Mouse (Mus musculus) spleen, adult 12 weeks (tissue): ENCODE data around the gene Nav2.

Source experiments
- DNase-seq: peaks from one replicate; pipeline ENCODE4 v3.0.0; 2022; ENCODE audit warnings: low spot score

Nav2 gene

DNA sequence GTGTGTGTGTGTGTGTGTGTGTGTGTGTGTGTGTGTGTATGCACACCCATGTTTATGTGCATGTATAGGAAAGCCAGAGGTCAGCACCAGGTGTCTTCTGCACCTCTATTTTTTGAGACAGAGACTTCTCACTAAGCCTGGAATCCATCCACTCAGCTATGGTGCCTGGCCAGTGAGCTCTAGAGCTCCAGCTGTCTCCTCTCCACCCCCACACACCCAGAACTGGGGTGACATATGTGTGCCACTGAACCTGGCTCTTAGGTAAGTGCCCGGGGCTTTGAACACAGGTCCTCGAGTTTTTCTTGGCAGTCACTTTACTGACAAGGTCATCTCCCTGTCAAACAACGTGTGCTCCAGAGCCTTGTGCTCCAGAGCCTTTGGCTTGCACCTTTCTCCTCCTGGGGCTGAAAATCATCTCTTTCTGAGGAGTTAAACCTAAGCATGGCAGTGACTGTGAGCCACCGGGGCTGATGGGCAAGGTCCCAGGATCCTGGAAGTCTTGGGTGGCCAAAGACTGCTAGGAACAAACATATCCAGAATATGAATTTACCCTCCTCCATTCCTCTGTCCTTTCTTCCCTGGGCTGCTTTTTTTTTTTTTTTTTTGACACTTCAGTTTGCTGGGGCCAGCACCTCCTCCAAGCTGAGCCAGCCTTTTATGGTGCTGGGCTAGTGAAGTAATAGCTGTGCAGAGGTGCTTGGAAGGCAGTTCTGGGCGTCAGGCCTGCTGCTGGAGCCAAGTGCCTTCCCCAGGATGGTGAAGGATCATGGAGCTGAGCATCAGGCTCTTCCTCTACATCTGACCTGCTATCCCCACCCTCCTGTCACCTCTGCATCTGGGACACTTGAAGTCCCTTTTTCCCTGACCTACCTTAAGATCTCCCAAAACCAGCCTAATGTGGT lies 298.5 kb downstream of the Nav2 start:
- DNase-seq = no peak

DNA sequence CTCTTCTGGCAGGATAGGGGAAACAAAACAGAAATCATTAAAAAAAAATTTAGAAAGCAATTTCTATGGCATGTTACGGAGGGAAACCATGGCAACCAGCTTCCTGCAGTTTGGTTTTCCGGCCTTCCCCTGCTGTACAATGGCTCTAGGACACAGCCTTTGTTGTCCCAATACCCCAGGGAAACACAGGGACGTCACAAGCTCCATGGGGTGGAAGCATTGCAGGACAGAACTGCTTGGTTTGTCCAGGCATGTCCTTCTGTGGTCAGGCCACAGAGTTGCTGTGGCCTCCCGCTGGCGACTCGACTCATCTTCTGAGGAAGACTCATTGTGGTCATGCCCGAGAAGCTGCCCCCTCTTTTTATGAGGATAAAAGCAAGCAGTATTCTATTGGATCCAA lies 301.0 kb downstream of the Nav2 start:
- no peak for DNase-seq

DNA sequence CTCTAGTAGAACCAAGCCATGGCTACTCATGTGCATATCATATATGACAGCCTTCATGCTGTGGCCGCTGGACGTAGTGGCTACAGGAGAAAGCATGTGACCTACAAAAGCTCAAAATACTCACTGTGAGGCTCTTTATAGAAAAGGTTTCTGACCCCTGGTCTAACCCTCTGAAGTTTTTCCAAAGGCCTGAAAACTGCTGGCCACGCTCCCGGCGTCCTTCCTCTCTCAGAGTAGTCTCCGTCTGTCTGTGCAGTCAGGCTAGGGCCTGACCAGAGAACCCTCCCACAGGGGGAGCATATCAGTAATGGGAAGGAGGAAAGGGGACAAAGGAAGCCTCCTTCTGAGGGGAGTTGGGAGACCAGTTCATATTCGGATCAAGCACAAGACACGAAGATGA lies 302.2 kb downstream of the Nav2 start:
- DNase-seq = no peak

DNA sequence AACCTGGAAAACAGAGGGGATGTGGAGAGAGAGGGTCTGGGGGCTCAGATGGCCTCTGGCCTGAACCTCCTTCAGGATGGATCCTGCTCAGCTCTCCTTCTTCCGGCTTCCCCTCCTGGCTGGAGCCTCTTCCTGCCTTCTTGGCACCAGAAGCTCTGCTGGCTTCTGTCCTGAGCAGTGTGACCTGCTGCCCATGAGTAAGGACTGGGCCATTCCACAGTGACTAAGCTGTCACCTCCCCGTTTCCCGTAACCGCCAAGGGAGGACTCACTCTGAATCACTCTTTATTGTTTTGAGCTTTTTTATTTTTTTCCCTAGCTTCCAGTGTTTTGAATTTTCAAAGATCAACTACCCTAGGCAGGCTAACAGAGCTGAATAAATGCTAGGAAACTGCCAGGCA lies 304.5 kb downstream of the Nav2 start:
- DNase-seq = no peak

DNA sequence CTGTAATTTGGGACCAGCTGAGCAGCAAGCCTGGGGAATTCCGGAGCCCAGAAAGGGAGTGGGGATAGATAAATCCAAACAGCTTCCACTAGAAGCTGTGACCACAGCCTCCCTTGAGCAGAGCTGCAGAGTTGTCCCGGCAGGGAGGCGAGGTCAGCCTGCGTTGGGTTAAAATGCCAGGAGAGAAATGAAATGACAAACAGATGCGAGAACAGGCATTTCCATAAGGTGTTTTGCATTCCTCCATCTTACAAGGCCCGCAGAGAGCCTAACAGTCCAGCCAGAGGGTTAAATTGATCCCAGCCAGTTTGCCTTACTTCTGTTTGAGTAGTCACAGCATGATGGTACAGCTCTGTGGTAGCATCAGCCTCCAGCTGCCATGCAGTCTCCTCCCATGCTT lies 309.3 kb downstream of the Nav2 start:
- DNase-seq = no peak

DNA sequence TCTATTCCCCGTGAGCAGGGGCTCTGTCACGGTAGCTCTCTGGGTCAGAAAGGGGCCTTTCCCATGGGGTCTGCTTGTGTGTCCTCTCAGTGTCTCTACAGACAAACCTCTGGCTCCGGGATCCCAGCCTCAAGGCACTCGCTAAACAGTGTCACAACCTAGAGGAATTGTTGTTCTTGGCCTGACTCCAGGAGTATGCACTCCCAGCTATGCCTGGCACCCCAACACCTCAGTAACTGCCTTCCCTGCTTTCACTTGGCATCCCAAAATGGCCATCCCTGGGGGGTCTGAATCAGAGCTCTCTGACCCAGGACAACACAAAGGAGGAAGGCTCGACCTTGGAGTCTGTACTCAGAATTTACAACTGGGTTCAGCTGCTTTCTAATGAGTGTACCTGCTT lies 317.2 kb downstream of the Nav2 start:
- no peak for DNase-seq

DNA sequence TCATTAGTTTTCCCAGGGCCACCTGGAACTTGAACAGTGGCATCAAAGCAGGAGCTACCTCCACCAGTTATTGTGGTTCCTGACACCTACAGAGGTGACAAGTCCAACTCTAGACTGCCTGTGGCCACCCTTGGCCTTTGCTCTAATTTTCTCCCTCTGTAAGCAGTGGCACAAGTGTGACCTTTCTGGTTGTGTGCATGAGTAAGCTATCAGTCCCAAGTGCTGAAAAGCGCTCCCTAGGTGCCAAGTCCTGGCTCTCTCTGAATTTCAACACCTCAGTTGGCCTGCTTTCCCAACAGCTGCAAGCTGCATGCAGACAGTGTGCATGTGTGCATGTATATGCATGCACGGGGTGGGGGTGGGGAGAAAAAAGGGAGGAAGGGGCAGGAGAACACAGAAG lies 324.5 kb downstream of the Nav2 start:
- DNase-seq = no peak

DNA sequence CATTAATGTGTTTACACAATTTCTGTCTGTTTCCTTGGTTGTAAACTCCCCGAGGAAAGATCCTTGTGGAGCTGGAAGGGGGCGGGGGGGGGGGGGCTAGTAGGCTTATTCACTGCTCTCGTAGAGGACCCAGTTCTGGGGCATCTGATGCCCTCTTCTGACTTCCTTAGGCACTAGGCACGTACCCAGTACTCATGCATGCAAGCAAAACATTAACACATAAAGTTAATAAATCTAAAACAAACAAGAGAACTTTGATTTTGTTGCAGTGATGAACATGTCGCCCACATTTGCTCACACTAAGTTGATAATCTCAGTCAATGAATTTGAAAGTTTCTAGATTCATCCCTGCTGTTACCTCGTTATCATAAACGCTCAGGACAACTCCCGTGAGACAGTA lies 325.8 kb downstream of the Nav2 start:
- no peak for DNase-seq

DNA sequence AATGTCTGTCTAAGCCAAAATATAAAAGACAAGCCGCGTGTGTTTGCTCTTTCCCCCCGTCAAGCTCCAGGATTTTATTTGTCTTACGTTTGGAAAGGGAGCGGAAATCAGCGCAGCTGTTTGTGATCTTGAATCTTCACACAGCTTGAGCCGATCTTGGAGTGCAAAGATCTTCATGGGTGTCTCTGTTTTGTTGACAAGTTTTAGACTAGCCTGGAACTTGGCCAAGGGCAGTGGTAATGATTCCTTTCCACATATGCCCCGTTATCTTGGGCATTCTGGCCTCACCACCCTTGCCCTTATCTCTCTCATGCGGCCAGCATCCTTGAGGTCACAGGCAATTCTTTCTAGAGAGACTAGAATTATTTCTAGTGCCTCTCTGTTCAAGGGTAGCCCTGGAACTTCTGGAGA lies 326.8 kb downstream of the Nav2 start:
- DNase-seq = no peak

DNA sequence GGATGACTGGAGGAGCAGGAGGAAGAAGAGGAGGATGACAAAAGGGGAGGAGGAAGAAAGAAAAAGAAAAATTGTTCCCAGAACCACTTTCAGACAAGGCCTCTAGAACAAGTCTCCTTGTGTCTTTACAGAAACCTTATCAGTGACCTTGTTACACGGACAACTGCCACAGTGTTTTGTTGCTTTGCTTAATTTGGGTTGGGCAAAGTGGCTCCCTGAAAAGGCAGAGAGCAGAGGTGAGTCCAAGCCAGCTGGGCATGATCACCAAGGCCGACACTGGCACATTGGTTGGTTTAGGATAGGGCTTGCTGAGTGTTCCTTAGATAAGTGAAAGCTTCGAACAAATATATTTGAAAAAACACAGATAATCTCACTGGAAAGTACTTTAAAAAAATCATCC lies 327.3 kb downstream of the Nav2 start:
- DNase-seq = no peak

DNA sequence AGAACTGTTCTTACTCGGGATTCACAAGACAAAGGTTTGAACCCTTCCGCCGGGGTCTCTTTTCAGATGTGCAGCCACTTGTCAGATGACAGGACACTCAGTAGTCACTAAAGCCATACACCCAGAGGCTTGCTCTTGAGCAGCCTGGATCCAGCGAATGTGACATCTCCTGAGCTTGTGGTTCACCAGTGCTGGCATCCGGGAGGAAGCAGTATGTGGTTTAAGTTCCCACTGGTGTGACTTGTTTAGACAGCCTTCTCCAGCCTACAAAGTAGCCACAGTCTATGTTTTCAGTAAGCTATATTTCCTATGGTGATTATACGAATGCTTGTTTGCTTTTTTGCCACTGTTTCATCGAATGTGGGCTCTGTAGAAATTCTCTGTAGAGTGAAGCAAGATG lies 331.9 kb downstream of the Nav2 start:
- no peak for DNase-seq

DNA sequence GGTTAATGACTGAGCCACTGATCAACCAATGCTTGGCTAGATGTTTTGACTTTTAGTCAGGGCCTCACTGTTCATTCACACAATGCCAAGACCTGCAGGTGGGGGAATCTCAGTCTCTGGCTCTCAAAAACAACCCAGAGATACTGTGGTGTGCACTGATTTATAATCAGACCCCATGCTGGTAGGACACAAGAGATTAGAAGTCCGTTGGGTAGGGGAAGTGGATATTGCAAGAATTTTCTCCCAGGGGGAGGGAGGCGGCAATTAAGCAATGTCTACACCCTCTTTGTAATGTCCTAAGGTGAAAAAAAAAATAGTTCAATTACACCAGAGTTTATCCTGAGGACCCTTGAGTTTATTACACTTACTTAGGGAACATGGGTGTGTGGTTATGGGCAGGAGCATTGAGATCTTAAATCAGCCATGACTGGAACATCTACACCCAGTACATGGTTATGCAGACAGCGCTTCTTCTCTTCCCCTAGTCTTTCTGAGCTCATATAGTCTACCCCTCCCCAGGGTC lies 332.8 kb downstream of the Nav2 start:
- DNase-seq = no peak

DNA sequence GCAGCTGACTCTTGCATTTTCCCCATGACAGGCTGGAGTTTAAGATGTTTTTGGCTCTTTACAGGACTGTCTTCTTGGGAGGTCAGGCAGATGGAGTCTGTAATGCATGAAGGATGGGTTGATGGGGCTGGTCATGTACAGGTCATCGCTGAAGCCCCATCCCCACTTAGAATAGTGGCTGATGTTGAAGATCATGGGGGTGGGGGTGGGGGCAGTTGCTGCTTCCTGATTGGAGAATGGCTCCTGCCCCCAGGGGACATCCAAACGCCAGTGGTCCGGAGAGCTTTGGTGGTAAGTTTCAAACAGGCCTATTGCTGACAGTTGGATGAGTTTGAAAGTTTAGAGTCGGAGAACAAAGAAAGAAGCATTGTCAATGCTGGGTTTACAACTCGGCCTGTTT lies 333.7 kb downstream of the Nav2 start:
- no peak for DNase-seq

DNA sequence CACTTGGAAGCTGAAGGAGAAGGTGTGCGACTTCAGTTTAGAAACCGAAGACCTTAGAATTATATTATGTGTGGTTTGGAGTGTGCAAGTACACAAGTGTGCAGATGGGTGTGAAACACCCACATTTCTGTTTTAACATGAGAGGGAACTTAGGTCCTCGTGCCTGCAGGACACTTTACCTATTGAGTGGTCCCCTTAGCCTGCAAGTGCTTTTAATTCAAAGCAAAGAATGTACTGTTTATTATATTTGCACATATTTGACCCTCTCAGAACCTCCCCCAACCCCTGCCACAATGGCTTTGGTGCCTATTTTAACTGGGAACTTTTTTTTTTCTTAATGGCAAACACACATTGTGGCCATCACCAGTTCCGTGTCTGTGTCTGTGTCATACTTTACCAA lies 334.6 kb downstream of the Nav2 start:
- DNase-seq = no peak

DNA sequence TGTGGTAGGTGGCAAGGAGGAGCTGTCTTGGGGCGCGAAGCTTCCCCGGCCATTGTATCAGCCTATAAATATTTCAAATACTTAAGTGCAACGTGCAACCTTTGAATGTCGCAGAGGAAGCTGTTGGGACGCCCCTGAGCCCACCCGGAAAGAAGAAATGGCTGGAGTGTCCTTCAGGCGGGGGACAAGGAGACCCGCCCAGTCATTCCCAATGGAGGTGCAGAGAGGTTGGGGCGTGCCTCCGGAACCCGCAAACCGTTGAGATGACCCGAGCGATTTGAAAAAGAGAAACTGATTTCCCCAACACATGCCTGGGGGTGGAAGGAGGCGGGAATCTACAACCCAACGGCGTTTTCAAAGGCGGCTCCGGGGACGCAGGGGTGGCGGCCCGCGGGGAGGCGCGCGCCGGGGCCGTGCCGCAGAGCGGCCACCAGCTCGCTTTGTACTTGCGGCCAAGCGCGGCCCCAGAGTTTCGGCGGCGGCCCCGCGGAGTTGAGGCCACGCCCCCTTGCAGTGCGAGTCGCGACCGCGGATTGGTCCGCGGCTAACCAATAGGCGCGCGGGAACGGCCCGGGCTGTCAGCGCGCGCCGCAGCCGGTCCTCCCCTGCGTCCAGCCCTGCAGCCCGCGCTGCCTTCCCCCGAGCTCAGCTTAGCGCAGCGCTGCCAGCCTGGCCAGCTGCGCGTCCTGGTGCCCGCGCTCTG lies 337.2 kb downstream of the Nav2 start:
- peak; percentile 62 for DNase-seq

DNA sequence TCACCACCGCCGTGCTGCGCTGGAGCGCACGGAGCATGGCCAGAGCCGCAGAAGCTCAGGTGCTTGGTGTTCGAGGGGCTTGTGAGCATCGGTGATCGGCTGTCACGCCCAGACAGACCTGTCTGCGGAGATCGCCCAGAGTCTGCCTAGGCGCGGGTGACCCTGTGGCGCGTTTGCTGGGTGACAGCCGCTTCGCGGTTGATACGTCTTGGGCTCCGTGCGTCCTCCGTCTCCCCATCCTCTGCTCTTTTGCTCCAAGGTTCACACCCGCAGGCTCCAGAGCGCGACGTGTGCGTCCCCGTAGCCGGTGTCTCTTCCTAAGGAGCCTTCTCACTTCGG lies 337.7 kb downstream of the Nav2 start:
- DNase-seq = no peak

DNA sequence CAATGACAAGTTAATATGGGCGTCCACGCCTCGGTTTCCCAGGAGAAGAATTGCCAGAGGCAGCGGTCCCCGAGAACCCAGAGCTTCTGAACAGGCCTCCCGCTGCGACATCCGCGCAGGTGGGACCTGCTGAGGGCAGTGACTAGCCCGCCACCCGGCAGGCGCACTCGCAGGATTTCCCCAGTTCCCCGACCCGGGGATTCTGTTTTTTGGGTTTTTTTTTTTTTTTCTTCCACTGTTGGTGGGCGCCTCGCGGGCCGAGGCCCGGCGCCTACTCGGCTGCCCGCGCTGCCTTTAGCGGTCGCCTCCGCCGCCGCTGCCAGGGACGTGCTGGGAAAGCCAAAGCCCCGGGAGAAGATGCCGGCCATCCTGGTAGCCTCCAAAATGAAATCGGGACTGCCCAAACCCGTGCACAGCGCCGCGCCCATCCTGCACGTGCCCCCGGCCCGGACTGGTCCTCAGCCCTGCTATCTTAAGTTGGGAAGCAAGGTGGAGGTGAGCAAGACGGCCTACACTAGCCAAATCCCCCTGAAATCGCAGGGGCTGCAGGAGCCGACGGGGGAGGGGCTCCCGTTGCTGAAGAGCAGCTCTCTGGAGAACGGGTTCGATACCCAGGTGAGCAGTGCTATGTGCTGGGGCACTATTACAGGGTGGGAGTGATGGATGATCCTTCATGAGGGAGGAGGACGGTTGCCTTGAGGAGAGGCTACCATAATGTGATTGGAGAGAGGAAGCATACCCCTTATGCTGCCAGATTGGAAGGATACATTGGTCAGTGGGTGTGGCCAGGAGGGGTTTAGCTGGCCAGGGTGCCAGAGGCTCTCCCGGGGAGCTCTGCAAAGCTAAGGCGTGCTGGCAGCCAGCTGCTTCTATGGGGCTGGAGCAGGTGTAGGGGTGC lies 338.3 kb downstream of the Nav2 start:
- DNase-seq = no peak

DNA sequence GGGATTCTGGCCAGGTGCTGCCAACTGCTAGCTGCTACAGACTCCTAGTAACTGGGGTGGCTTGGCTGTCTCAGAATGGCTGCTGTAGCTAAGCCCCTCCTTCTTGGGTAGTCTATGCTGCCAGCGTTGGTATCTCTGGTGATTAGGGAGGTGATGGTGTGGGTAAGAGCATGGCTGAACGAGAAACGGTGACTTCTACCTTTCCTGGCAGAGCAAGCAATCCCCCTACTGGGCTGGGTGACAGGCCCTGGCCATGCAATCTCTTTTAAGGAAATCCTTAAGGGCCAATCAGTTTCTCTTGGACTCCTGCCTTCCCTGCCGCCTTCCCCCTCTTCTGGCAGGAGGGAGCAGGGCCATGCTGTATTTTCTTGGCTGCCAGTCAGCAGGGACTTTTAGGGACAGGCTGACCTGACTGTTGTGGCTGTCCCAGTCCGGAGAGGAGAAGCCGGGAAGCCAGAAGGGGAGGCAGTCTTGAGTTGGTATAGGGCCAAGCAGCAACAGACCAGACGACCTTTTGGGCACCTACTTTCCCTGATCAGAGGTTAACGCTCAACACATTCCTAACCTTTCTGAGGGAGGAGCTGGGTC lies 339.3 kb downstream of the Nav2 start:
- DNase-seq = no peak

DNA sequence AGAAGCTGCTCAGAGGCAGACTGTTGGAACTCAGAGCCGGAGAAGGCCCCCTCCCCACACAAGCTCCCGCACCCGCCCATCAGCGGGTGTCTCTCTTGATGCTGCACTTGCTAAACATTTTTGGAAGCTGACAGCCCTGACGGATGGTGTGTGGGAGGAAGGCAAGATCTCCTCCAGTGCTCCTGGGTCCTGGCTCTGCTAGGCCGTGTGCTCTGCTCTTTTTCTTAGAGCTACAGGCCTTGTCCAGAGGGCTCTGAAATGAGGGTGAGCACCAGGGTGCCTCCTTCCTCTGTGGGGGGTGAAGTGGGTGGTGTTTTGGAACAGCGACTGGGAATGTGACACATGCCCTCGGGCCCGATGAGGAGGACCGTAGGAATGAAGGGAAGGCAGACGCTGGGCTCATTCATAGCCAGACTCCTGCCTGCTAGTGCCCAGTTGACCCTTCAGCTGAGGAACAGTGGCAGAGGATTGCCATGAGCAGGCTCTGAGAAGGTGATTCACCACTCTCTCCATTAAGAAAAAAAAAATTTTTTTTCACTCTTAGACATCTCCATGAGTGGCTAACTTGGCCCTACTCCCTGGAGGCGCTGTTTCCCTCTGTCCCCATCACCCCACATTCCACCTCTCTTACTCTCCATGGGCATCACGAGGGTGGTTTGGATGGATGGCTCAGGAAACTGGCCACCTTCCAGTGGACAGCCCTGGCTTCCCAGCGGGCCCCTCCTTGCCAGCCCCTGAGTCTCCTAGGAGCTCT lies 340.0 kb downstream of the Nav2 start:
- DNase-seq = no peak

DNA sequence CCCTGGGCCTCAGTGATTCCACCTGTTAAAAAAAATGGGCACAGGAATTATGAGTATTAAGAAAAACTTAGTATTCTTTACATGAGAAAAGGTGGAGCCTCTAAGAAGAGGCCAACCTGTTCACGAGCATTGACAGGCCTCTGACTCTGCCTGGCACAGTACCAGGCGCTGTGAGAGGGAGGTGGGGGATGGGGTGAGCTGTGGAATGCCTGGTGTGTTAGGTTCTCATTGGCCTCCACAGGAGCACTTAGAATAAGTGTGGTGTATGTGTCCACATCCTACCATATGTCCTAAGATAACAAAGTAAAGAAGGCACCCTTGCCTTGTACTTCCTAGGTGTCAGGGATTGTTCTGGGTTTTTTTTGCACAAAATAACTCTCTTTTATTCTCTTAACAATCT lies 340.9 kb downstream of the Nav2 start:
- no peak for DNase-seq

DNA sequence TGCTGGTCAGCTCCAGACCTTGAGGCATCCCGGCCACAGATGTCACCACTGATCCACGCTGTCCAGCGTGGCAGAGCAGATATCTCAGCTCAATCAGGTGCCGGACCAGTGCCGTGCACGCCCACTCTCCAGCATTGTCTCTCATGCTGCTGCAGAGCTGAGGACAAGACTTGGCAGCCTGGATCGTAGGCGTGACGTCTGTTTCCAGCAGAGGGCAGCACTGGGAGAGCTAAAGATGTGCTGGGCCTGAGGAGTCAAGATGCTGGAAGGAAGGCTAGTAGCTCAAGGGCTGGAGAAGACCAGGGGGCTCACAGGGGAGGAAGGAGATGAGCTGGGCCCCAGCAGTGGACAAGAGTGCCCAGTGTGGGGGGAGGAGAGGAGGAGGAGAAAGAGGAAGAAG lies 341.5 kb downstream of the Nav2 start:
- DNase-seq = peak; percentile 42
